Mouse (Mus musculus): Measurements from ENCODE around the gene Gm10428. TPM values are rescaled to one million over a fixed set of nuclear protein-coding genes. Genes with fewer than 3 reads are reported as not detected.

The Gm10428 gene
- polyA plus RNA-seq, 1 experiment from 2014 or later: not detected

Other genes with a start within 250 kb of the Gm10428 start
- 61.5 and 79.6 TPM in 2 replicates for gene Cenpv, start 213.8 kb upstream of the Gm10428 start, polyA plus RNA-seq (2014; fragmentation: Nextera tagmentation; extraction: Ambion mirVana)
- 3,283 and 3,484 TPM in 2 replicates for gene Ubb, start 201.9 kb upstream of the Gm10428 start, polyA plus RNA-seq (2014; fragmentation: Nextera tagmentation; extraction: Ambion mirVana)
- gene Trpv2, start 178.6 kb upstream of the Gm10428 start, polyA plus RNA-seq (2014; fragmentation: Nextera tagmentation; extraction: Ambion mirVana): 3.0 and 3.1 TPM in 2 replicates
- 14.3 and 20.7 TPM in 2 replicates for gene Lrrc75a, start 104.6 kb upstream of the Gm10428 start, polyA plus RNA-seq (2014; fragmentation: Nextera tagmentation; extraction: Ambion mirVana)
- gene Mmgt2, start 104.4 kb upstream of the Gm10428 start, polyA plus RNA-seq (2014; fragmentation: Nextera tagmentation; extraction: Ambion mirVana): 37.8 and 41.1 TPM in 2 replicates
- gene Zfp287, start 21.2 kb upstream of the Gm10428 start, polyA plus RNA-seq (2014; fragmentation: Nextera tagmentation; extraction: Ambion mirVana): 14.6 and 14.9 TPM in 2 replicates
- 26.7 and 31.0 TPM in 2 replicates for gene Zfp286, start 36.4 kb downstream of the Gm10428 start, polyA plus RNA-seq (2014; fragmentation: Nextera tagmentation; extraction: Ambion mirVana)
- 3.5 and 4.3 TPM in 2 replicates for gene Trim16, start 67.1 kb downstream of the Gm10428 start, polyA plus RNA-seq (2014; fragmentation: Nextera tagmentation; extraction: Ambion mirVana)
- 0.36 and 0.59 TPM in 2 replicates for gene Fbxw10, start 94.0 kb downstream of the Gm10428 start, polyA plus RNA-seq (2014; fragmentation: Nextera tagmentation; extraction: Ambion mirVana)
- 35.3 and 37.5 TPM in 2 replicates for gene Tvp23b, start 126.4 kb downstream of the Gm10428 start, polyA plus RNA-seq (2014; fragmentation: Nextera tagmentation; extraction: Ambion mirVana)
- not detected in 2 replicates for gene Cdrt4, start 198.1 kb downstream of the Gm10428 start, polyA plus RNA-seq (2014; fragmentation: Nextera tagmentation; extraction: Ambion mirVana)

Data from forebrain, embryonic 11.5 days (tissue).